Mouse (Mus musculus) forebrain, embryonic 14.5 days (tissue): ENCODE results near the gene Phospho1. TPM values are rescaled to one million over a fixed set of nuclear protein-coding genes. Genes with fewer than 3 reads are reported as not detected.

Source experiments
- ATAC-seq: fragments of 200-750 bp; cut with Nextera tagmentation; 2 replicates; pipeline ENCODE4 v1.8.0; 2017; ENCODE audit warnings: mild to moderate bottlenecking, moderate library complexity
- DNase-seq: peaks from one replicate; pipeline ENCODE4 v3.0.0-alpha.2; 2015; ENCODE audit warnings: low spot score
- H3K27ac ChIP-seq: fragments of 300-500 bp; sonication (generic); 2 replicates; pipeline ENCODE4 v1.5.1; 2014; ENCODE audit warnings: low read depth, mild to moderate bottlenecking, control low read depth, low read length, moderate library complexity
- H3K27me3 ChIP-seq: fragments of 300-500 bp; sonication (generic); replicated peaks from 2 replicates; pipeline ENCODE4 v1.6.1; 2014; ENCODE audit warnings: low read length, control low read depth, mixed read lengths; ENCODE audit not compliant: control insufficient read depth, insufficient read depth
- H3K36me3 ChIP-seq: fragments of 300-500 bp; sonication (generic); 2 replicates; pipeline ENCODE4 v1.6.1; 2014; ENCODE audit warnings: low read length, control low read depth; ENCODE audit not compliant: control insufficient read depth, insufficient read depth
- H3K4me1 ChIP-seq: fragments of 300-500 bp; sonication (generic); 2 replicates; pipeline ENCODE4 v1.6.1; 2014; ENCODE audit warnings: antibody characterized with exemption, low read length, control low read depth; ENCODE audit not compliant: control insufficient read depth, insufficient read depth
- H3K4me2 ChIP-seq: fragments of 300-500 bp; sonication (generic); 2 replicates; pipeline ENCODE4 v1.6.1; 2014; ENCODE audit warnings: mild to moderate bottlenecking, control low read depth, low read length
- H3K4me3 ChIP-seq: fragments of 300-500 bp; sonication (generic); 2 replicates; pipeline ENCODE4 v1.5.1; 2014; ENCODE audit warnings: low read depth, low read length, control low read depth
- H3K9ac ChIP-seq: fragments of 300-500 bp; sonication (generic); 2 replicates; pipeline ENCODE4 v1.6.1; 2014; ENCODE audit warnings: mild to moderate bottlenecking, low read length, control low read depth, moderate library complexity
- H3K9me3 ChIP-seq: fragments of 300-500 bp; sonication (generic); replicated peaks from 2 replicates; pipeline ENCODE4 v1.6.1; 2016; ENCODE audit warnings: low read length, control low read depth, mixed read lengths; ENCODE audit not compliant: control insufficient read depth
- WGBS: fragments of 180-500 bp; shearing (Covaris S2); extraction: QIAGEN DNeasy Blood & Tissue Kit; methylation state at CpG from one replicate; pipeline ENCODE4 v1.1.7; 2014; 5-methylcytosine and 5-hydroxymethylcytosine counted together
- polyA plus RNA-seq: library from polyadenylated mRNA; unstranded; fragments of >200 nt; fragmentation: Nextera tagmentation; extraction: Ambion mirVana; gene quantifications from 2 replicates; pipeline ENCODE4 v1.2.1, GENCODE M21; 2014

Gene Phospho1
- polyA plus RNA-seq, 1 experiment from 2014 or later: not detected

DNA sequence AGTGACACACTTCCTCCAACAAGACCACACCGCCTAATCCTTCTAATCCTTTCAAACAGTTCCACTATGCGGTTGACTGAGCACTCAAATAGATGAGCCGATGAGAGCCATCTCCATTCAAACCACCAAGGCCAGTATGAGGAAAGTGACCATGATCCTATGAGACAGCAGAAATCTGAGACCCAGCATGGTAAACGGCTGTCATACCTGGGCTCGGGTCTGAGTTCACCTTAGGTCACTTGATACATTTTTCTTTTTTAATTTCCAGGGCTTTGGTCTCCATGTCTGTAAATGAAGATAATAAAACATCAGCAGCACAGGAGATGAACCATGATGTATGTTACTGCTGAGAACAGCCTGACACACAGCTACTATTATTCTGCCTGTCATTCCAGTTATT is 16.4 kb upstream of the Phospho1 start:
- H3K9ac ChIP-seq: no peak overlapping the region
- H3K27me3 ChIP-seq: no peaks in the 10 kb centered on the region
- no peak overlapping the region for H3K27ac ChIP-seq
- no peaks in the 10 kb centered on the region for H3K36me3 ChIP-seq
- H3K4me2 ChIP-seq: no peak overlapping the region
- no peaks in the 10 kb centered on the region for H3K9me3 ChIP-seq
- 93% methylated on average over 5 of the region's 5 CpGs for WGBS
- DNase-seq (no peak), ATAC-seq (no peak)
- no peaks in the 10 kb centered on the region for H3K4me1 ChIP-seq
- no peak overlapping the region for H3K4me3 ChIP-seq

DNA sequence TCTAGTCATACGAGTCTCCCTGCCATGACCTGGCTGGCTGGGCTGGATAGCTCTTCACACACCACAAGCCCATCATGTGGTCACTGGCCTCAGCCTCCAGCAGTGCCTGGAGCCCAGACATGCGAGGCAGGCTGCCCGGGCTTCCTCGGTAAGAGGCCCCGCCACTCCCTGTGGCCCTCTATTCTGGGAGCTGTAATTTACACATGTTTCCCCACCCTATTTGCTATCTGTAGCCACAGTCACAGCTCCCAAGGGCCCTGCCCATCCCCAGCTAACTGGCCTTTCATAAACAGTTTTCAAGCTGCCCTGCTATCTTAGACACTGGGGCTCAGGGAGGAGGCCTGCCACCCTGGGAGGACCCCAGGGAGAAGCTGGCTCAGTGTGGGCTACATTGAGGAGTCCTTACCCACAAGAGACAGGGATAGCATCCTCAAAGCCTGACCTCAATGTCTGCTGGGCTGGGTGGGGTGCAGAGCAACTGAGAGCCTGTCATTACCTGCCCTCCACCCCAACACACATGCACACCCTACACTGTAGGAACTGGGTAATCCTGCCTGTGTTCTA is 15.8 kb upstream of the Phospho1 start:
- ATAC-seq (no peak), DNase-seq (no peak)
- no peaks in the 10 kb centered on the region for H3K9me3 ChIP-seq
- H3K27me3 ChIP-seq: no peaks in the 10 kb centered on the region
- 83% methylated on average over 5 of the region's 5 CpGs for WGBS
- no peak overlapping the region for H3K4me2 ChIP-seq
- no peak overlapping the region for H3K27ac ChIP-seq
- H3K36me3 ChIP-seq: no peaks in the 10 kb centered on the region
- H3K4me3 ChIP-seq: no peak overlapping the region
- no peak overlapping the region for H3K9ac ChIP-seq
- no peaks in the 10 kb centered on the region for H3K4me1 ChIP-seq

DNA sequence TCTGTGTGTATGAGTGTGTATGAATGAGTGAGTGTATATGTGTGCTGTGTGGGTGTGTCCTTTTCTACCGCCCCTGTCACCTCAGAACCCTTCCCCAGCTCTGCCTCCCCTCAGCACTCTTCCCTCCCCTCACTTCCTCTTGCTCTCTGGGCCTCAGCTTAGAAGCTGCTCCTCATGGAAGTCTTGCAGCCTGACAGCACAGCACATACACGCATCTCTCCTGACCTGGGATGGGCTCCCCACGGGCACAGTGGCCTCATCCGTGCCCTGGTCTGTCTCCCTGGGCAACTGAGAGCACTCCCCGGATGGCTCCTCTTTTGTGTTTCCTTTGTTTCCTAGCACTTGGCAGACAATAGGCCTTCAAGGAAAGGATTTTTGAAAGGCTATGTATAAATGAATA is 14.7 kb upstream of the Phospho1 start:
- 20% methylated on average over 5 of the region's 5 CpGs for WGBS
- Histone ChIP-seq H3K9me3 (no peaks in the 10 kb centered on the region), H3K4me1 (no peaks in the 10 kb centered on the region), H3K4me2 (no peak overlapping the region), H3K4me3 (no peak overlapping the region), H3K36me3 (no peaks in the 10 kb centered on the region), H3K9ac (no peak overlapping the region), H3K27ac (no peak overlapping the region), H3K27me3 (no peaks in the 10 kb centered on the region)
- no peak for ATAC-seq
- no peak for DNase-seq

DNA sequence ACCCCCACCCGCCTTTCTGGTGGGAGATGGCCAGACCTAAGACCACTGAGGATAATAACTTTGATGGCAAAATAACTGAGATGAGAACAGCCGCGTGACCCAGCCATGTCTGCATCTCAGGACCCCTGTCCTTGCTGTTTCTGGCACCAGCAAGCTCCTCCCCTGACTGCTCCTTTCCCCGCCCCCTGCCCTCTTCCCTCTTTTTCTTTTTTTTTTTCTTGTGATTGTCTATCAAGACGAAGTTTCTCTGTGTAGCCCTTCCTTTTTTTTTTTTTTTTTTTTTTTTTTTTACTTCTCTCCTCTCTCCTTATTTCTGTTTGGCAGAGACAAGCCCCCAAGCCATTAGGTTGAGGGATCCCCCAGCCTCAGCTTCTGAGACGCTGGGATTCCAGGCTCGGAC is 13.5 kb upstream of the Phospho1 start:
- ATAC-seq: no peak
- H3K4me3 ChIP-seq: no peak overlapping the region
- no peak overlapping the region for H3K4me2 ChIP-seq
- 75% methylated on average over 7 of the region's 7 CpGs for WGBS
- no peaks in the 10 kb centered on the region for H3K9me3 ChIP-seq
- no peaks in the 10 kb centered on the region for H3K27me3 ChIP-seq
- H3K36me3 ChIP-seq: no peaks in the 10 kb centered on the region
- DNase-seq: no peak
- H3K4me1 ChIP-seq: no peaks in the 10 kb centered on the region
- H3K27ac ChIP-seq: no peak overlapping the region
- H3K9ac ChIP-seq: no peak overlapping the region

DNA sequence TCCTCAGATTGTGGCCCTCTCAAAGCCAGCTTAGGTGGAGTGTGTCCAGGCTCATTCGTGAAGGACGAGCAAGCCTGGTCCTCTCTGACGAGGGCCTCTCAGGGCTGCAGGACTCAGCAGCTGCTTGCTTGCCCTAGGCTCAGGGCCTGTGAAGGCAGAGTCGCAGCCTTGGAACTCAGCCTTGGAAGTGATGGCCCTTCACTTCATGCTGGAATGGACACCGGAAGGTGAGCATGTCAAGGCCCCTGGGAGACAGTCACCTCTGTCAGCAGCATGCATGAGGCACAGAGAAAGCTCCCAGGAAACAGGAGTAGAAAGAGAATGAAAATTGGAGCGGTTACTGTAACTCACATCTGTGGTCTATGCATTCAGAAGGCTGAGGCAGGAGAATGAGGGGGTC is 12.6 kb upstream of the Phospho1 start:
- WGBS: 82% methylated on average over 6 of the region's 6 CpGs
- H3K4me1 ChIP-seq: no peaks in the 10 kb centered on the region
- H3K36me3 ChIP-seq: no peaks in the 10 kb centered on the region
- no peak overlapping the region for H3K4me2 ChIP-seq
- no peaks in the 10 kb centered on the region for H3K9me3 ChIP-seq
- no peaks in the 10 kb centered on the region for H3K27me3 ChIP-seq
- H3K27ac ChIP-seq: no peak overlapping the region
- no peak overlapping the region for H3K4me3 ChIP-seq
- no peak overlapping the region for H3K9ac ChIP-seq
- DNase-seq (no peak), ATAC-seq (no peak)

DNA sequence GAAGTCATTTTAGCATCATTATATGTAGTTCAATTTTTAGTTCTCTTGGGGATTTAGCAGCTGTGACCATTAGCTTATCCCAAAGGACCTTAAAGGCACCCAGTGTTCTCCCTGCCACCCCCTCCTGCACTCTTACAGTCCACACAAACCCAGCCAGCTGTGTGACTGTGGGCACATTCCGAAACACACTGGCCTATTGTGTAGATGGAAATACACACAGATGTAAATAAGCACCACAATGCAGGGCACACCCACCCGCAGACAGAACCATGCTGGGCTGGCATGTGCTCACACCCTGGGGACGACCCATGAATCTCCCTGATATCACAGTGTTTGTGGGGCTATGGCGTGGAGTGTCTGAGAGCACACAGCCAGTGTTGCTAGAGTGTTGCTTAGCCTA is 12.1 kb upstream of the Phospho1 start:
- Histone ChIP-seq H3K9ac (no peak overlapping the region), H3K9me3 (no peaks in the 10 kb centered on the region), H3K36me3 (no peaks in the 10 kb centered on the region), H3K27me3 (no peaks in the 10 kb centered on the region), H3K4me2 (no peak overlapping the region), H3K27ac (no peak overlapping the region), H3K4me3 (no peak overlapping the region), H3K4me1 (no peaks in the 10 kb centered on the region)
- DNase-seq (no peak), ATAC-seq (no peak)
- 71% methylated on average over 4 of the region's 4 CpGs for WGBS

DNA sequence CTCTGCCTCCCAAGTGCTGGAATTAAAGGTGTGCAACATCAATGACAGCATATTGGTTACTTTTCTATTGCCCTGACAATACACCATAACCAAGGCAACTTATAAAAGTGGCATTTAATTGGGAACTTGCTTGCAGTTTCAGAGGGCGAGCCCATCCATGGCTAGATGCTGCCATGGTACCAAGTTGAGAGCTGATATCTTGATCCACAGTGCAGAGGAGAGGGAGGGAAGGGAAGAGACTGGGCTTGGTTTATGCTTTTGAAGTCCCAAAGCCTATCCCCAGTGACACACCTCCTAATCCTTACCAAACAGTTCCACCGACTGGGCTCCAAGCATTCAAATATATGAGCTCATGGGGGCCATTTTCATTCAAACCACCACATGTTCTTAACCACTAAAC is 10.2 kb upstream of the Phospho1 start:
- ATAC-seq (no peak), DNase-seq (no peak)
- H3K4me1 ChIP-seq: no peaks in the 10 kb centered on the region
- no peaks in the 10 kb centered on the region for H3K36me3 ChIP-seq
- H3K4me3 ChIP-seq: no peak overlapping the region
- H3K27ac ChIP-seq: no peak overlapping the region
- no peaks in the 10 kb centered on the region for H3K9me3 ChIP-seq
- no peak overlapping the region for H3K4me2 ChIP-seq
- no peaks in the 10 kb centered on the region for H3K27me3 ChIP-seq
- WGBS: 87% methylated on average over 2 of the region's 2 CpGs
- H3K9ac ChIP-seq: no peak overlapping the region

DNA sequence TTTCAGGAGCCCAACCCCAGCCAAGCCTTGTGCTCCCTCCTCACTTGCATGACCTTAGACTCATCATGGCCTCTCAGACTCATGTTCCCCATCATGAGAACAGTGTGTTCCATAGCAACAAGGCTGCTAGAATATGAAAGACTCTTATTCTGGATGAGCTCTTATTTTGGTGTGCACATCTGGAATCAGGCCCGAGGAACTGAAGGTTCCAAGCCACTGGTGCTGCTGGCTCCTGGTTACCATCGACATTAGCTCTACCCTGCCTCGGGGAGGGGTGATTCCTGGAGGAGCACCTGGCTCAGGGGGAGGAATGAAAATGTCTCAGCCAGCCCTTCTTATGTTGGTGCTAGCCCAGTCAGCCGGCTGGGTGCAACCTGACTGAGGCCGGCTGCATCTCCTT is 9.4 kb upstream of the Phospho1 start:
- DNase-seq: no peak
- H3K9ac ChIP-seq: no peak overlapping the region
- ATAC-seq: no peak
- no peaks in the 10 kb centered on the region for H3K36me3 ChIP-seq
- WGBS: 86% methylated on average over 5 of the region's 5 CpGs
- H3K4me3 ChIP-seq: no peak overlapping the region
- H3K9me3 ChIP-seq: no peaks in the 10 kb centered on the region
- no peaks in the 10 kb centered on the region for H3K4me1 ChIP-seq
- no peak overlapping the region for H3K27ac ChIP-seq
- no peaks in the 10 kb centered on the region for H3K27me3 ChIP-seq
- H3K4me2 ChIP-seq: no peak overlapping the region

DNA sequence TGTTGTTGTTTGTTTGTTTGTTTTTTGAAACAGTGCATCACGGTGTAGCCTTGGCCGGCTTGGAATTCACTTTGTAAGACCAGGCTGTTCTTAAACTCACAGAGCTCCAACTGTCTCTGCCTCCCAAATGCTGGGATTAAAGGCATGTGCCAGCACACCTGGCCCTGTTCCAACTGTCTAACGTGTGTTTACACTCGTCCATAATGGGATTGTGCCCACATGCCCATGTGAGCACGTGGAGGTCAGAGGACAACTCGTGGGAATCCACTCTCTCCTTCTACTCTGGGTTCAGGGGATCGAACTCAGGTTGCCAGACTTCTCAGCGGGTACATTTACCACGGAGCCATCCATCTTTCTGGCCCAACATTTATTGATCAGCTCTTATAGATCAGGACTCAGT is 8.9 kb upstream of the Phospho1 start:
- WGBS: 69% methylated on average over 9 of the region's 9 CpGs
- ATAC-seq: no peak
- H3K9ac ChIP-seq: no peak overlapping the region
- H3K4me2 ChIP-seq: no peak overlapping the region
- no peak overlapping the region for H3K4me3 ChIP-seq
- no peaks in the 10 kb centered on the region for H3K9me3 ChIP-seq
- no peak for DNase-seq
- no peak overlapping the region for H3K27ac ChIP-seq
- H3K27me3 ChIP-seq: no peaks in the 10 kb centered on the region
- no peaks in the 10 kb centered on the region for H3K4me1 ChIP-seq
- no peaks in the 10 kb centered on the region for H3K36me3 ChIP-seq
